Mouse (Mus musculus) lung, adult 2 months (tissue): ENCODE measurements at regions not wholly inside any gene's neighbourhood (a gene's known extent, or its start where the extent isn't known, plus 50 kb on each side); places are given as distances from the start of the nearest gene placed in this dataset.

Source experiments
- DNase-seq: peaks from one replicate; pipeline ENCODE4 v3.0.0; 2022
- H3K4me1 ChIP-seq: fragments of 200-500 bp; 2 replicates; pipeline ENCODE4 v1.6.1; 2011; ENCODE audit warnings: low read length; ENCODE audit not compliant: control insufficient read depth, insufficient read depth
- H3K4me3 ChIP-seq: fragments of 200-500 bp; replicated peaks from 2 replicates; pipeline ENCODE3; 2011; ENCODE audit warnings: low read depth, mild to moderate bottlenecking, control low read depth, low read length; ENCODE audit errors: extremely low read depth
- CTCF ChIP-seq: fragments of 200-500 bp; IDR thresholded peaks from 2 replicates; pipeline ENCODE4 v1.5.1; 2011; ENCODE audit warnings: mild to moderate bottlenecking, low read length, control low read depth; ENCODE audit not compliant: insufficient read depth
- POLR2A ChIP-seq: fragments of 200-500 bp; IDR thresholded peaks from 2 replicates; pipeline ENCODE4 v1.6.1; 2011; ENCODE audit warnings: low read depth, mild to moderate bottlenecking, control low read depth, low read length, borderline replicate concordance; ENCODE audit errors: extremely low read depth
- WGBS: fragments of 180-500 bp; shearing (Covaris S2); methylation state at CpG from one replicate; pipeline ENCODE4 v1.1.7; 2018; 5-methylcytosine and 5-hydroxymethylcytosine counted together

DNA sequence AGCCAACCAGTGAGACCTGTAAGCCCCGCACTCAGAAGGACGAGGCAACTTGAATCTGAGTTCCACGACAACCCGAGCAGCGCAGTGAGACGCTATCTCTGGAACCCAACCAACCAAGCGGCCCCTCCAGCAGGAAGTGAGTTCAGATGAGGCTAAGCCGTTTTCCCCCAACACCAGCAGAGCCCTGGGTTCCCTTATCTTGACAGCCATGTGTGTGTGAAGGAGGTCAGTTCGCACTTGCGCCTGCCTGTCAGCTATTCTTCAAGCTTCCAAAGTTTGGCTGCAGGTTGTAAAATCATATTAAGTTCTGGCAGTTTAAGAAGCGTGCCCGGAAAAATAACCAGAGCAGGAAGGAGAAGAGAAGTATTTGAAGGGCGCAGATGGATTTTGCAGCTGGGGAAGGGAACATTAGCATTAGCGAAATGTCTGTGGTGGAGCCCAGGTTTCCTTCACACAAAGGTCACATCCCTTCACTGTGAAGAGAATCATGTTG is 368.8 kb upstream of the Trib2 start:
- 18% methylated on average over 14 of the region's 14 CpGs for WGBS
- no peak overlapping the region for H3K4me3 ChIP-seq
- TF ChIP-seq CTCF, result no peak
- TF ChIP-seq POLR2A, result no peak
- no peak for DNase-seq
- H3K4me1 ChIP-seq, result no peaks in the 10 kb centered on the region

DNA sequence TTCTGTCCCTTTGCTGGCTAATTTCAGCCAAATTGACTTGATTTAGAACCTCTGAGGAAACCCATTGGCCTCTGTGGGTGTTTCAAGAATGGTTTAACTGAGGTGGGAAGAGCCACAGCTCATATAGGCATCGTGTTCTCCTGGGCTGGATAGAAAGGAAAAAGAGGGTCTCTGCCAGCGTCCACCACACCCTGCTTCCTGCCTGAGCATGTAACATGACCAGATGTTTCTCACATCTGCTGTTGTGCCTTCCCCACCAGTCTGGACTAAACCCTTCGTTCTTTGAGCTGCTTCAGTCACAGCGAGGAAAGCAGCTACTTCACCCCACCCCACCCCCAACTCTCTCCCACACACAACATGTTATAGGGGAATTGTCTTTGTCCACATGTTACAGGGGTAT is 366.3 kb upstream of the Trib2 start:
- DNase-seq, result no peak
- 32% methylated on average over 4 of the region's 4 CpGs for WGBS
- TF ChIP-seq CTCF (no peak), POLR2A (no peak)
- Histone ChIP-seq H3K4me3 (no peak overlapping the region), H3K4me1 (no peaks in the 10 kb centered on the region)

DNA sequence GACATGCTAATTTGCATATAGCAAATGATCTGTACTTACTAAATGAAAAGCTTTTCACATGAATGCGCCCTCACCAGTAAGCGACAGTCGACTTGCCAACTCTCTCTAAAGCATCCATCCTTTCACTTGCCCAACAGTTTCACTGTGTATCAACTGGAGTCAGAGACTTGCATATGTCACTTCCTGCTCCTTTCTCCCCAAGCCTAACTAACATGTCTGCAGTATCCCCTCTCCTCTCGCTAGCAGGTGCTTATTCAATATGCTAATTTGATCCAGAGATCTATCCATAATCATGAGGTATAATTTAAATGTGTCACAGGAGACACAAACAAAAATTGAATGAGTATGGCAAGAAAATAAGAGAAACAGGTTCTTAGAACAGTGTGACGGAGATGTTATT is 364.9 kb upstream of the Trib2 start:
- Histone ChIP-seq H3K4me1 (no peaks in the 10 kb centered on the region), H3K4me3 (no peak overlapping the region)
- 86% methylated on average over 5 of the region's 5 CpGs for WGBS
- TF ChIP-seq POLR2A (no peak), CTCF (no peak)
- DNase-seq, result no peak

DNA sequence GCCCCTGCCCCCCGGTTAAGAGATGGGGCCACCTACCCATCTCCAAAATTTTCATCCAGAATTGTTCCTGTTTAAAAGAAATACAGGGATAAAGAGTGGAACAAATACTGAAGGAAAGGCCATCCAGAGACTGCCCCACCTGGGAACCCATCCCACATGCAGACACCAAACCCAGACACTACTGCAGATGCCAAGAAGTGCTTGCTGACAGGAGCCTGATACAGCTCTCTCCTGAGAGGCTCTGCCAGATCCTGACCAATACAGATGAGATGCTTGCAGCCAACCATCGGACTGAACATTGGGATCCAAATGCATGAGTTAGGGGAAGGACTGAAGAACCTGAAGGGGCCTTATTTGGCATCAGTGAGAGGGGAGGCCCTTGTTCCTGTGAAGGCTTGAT is 363.2 kb upstream of the Trib2 start:
- WGBS, result 83% methylated on average over 2 of the region's 2 CpGs
- no peak for DNase-seq

DNA sequence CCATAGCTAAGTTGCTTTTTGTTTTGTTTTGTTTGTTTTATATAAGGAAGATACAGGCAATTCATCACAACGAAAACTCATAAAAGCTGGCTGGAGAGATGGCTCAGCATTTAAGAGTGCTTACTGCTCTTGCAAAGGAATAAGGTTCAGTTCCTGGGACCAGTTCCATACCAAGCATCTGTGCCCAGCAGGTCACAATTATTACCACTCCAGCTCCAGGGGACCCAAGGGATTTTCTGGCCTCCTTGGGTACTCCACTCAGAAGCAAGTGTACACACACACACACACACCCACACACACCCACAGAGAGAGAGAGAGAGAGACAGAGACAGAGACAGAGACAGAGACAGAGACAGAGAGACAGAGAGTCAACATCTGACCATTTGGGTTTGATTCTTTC is 359.6 kb upstream of the Trib2 start:
- WGBS, result 85% methylated on average over 1 of the region's 1 CpGs
- no peak for DNase-seq
- Histone ChIP-seq H3K4me3 (no peak overlapping the region), H3K4me1 (no peaks in the 10 kb centered on the region)
- no peak for TF ChIP-seq CTCF

More for the DNA sequence above, 363.2 kb upstream of the Trib2 start:
- H3K4me3 ChIP-seq, result no peak overlapping the region
- no peaks in the 10 kb centered on the region for H3K4me1 ChIP-seq
- TF ChIP-seq CTCF (no peak), POLR2A (no peak)

DNA sequence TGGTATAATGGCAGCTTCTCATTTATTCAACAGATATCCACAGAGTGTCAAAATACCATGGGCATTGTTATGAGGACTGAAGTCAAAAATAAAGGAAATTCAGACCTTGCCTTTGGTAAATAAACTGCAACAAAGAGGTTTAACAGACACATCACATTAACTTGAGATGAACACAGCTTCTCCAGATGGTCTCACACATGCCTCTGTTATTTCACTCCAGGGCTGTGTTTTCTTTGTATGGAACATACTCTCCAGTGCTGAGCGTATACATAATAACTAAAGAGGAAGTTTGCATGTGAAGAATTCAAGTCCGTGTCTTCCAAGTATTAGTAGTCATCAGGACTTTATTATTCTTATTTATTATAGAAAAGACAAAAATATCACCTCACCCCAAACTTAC is 355.5 kb upstream of the Trib2 start:
- TF ChIP-seq POLR2A (no peak), CTCF (no peak)
- no peak overlapping the region for H3K4me3 ChIP-seq
- 86% methylated on average over 2 of the region's 2 CpGs for WGBS
- no peak for DNase-seq
- no peaks in the 10 kb centered on the region for H3K4me1 ChIP-seq

DNA sequence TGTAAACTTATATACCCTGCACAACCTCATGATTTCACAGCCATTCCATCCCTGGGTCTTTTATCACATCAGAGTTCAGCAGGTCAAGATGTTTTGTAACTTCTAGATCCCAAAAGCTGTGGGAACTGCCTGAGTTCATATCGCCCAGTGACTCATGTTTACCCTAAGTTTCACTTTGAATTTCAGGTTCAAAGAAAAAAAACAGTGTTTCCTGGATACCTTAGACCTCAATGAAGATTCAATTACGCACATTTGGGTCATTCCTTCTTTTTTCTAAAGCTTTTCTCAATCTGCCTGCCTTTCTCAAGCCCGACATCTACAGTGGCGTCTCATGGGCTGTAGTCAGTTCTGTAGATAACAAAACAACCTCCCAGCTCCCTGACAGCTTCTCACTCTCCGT is 354.9 kb upstream of the Trib2 start:
- Histone ChIP-seq H3K4me1 (no peaks in the 10 kb centered on the region), H3K4me3 (no peak overlapping the region)
- no peak for DNase-seq
- 80% methylated on average over 5 of the region's 5 CpGs for WGBS
- TF ChIP-seq CTCF, result no peak
- TF ChIP-seq POLR2A, result no peak

DNA sequence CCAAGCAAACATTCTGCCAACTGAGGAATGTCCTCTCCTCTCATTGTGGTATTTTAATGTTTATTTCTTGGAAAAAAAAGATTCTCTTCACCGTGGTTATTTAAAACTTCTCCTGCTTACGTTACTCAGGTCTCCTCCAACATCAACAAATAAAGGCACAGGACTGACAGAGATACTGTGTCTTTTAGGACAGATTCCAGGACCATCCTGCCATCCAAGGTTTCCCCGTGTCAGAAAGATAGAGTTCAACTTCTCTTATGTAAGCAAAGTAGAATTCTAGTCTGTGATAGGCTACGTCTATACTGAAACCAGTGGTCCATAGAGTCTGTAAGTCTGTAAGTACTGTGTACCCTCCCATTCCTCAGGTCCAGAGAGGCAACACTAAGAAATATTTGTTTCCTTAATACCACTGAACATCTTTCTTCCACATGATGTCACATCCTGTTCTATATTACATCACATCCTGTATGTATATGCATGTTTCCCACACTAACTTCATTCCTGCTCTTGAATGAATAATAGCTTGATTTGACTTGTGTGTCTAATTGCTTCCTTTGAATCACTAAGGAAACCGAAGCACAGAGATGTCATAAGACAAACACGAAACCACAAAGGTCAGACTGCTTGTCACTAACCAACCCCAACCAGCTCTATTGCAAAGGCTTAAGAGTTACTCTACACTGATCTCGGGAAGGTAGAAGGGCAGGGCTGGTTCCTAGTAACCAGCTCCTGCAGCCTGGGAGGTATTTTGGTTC is 353.2 kb upstream of the Trib2 start:
- Histone ChIP-seq H3K4me1 (no peaks in the 10 kb centered on the region), H3K4me3 (no peak overlapping the region)
- DNase-seq, result no peak
- no peak for TF ChIP-seq POLR2A
- TF ChIP-seq CTCF, result no peak
- 48% methylated on average over 7 of the region's 7 CpGs for WGBS

DNA sequence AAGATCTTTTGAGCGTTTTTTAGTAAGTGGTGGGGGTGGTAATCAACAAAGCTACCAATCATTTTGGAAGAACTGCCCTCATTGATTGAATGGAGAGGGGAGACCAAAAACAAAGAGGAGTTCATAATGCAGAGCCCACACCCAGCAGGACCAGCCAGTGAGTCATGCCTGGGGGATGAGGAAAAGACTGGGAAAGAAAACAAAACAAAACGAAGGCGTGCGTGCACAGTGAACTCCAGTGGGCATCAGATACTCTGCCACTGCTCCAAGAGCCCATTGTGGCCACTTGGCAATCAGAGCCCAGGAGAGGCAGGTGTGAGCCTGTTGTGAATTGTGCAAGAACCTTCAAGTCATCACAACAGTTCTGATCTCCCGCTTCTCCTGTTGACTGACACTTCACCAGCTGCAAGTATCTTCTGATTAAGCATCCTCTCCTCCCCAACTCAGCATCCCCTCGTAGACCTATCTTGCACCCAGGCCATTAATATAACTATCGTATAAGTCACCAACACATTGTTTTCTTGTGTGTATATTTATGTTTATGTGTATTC is 351.1 kb upstream of the Trib2 start:
- WGBS, result 47% methylated on average over 7 of the region's 7 CpGs

DNA sequence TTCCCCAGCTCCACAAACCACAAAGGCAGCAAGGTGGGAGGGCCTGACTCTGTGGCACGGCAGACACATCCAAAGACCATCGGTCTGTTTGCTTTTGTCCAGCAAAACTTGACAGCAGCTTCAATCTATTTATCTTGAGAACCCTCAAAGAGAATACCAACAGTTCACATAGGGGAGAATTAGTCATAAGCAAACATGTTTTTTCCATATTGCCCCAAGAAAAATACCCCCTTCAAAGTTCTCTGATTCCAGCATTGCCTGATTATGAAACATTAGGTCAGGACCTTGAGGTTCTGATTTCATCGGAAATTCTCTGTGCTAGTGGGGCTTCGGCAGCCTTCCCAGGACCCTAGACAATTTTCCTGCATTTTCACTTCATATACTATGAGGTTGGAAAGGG is 348.4 kb upstream of the Trib2 start:
- WGBS, result 70% methylated on average over 4 of the region's 4 CpGs
- H3K4me3 ChIP-seq, result no peak overlapping the region
- DNase-seq, result no peak
- no peaks in the 10 kb centered on the region for H3K4me1 ChIP-seq
- TF ChIP-seq POLR2A (no peak), CTCF (no peak)

More for the DNA sequence above, 351.1 kb upstream of the Trib2 start:
- Histone ChIP-seq H3K4me1 (no peaks in the 10 kb centered on the region), H3K4me3 (no peak overlapping the region)
- DNase-seq, result no peak
- no peak for TF ChIP-seq POLR2A
- TF ChIP-seq CTCF, result no peak
